Comparison of ENCODE assay signal across 10 mouse cellular contexts in the genomic region with DNA sequence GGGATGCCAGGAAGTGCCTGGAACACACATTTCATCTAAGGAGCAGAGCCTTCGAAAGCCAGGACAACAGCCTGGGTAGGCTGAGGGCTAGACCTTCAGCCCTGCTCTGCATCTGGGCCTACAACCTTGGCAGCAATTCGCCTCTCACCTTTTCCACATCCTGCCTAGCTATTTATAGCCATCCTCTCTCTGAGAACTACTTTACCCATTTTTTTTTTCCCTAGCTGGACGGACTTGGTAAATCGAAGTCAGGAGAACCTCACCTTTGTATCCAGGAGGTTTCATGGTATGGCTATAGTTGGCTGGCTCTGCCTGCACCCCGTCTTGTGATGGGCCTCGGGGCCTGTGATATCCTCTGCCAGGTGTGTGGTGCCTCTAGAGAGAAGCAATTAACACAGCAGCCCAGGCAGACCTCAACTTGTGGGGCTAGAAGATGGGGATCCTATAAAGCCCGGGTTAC. TPM values are rescaled to one million over a fixed set of nuclear protein-coding genes. Genes with fewer than 3 reads are reported as not detected.
A peak's percentile ranks its signal among the peaks of the same experiment; 100 is the strongest.
DNase-seq lines count a peak whose midpoint lies in the region; ATAC-seq and TF ChIP-seq lines count a peak whose summit lies in the region.
"Had no signal": no experiment of that assay in that cellular context is flagged by ENCODE, and none has a peak within 500 bp of the region (broad histone marks: within the 10 kb centered on the region; RNA-seq: fewer than 3 reads in every experiment).

No protein-coding gene starts in this region.

- H3K4me2 ChIP-seq in heart, embryonic 12.5 days = peak overlapping the region; percentile 32
- H3K4me2 ChIP-seq in neural tube, embryonic 13.5 days = no peak overlapping the region
- H3K4me2 ChIP-seq in heart, embryonic 16.5 days (ENCODE audit: low read depth, low read length) = peak overlapping the region; percentile 52
- no peak overlapping the region for H3K4me2 ChIP-seq in neural tube, embryonic 15.5 days
- no peak overlapping the region for H3K4me2 ChIP-seq in liver, postnatal 0 days (ENCODE audit: low read depth, low read length)

- H3K36me3 ChIP-seq in heart, embryonic 12.5 days = no peaks in the 10 kb centered on the region
- H3K36me3 ChIP-seq in neural tube, embryonic 13.5 days = no peaks in the 10 kb centered on the region
- H3K36me3 ChIP-seq in heart, embryonic 16.5 days (ENCODE audit: control insufficient read depth, insufficient read depth) = no peaks in the 10 kb centered on the region
- H3K36me3 ChIP-seq in neural tube, embryonic 15.5 days = no peaks in the 10 kb centered on the region
- H3K36me3 ChIP-seq in liver, postnatal 0 days (replicated peaks; ENCODE audit: insufficient read depth, low read length) = no peaks in the 10 kb centered on the region

- TF ChIP-seq EP300 in liver, postnatal 0 days (IDR thresholded peaks at IDR 0.05; ENCODE audit: low read depth) = no peak

- peak overlapping the region; percentile 78 for H3K27ac ChIP-seq in heart, embryonic 12.5 days (ENCODE audit: poor library complexity, severe bottlenecking)
- 0 out of 2 replicates have a peak overlapping the region, but pooled peaks have one; percentile 78 for H3K27ac ChIP-seq in neural tube, embryonic 13.5 days (replicated peaks)
- H3K27ac ChIP-seq in heart, embryonic 16.5 days (ENCODE audit: low read length) = peak overlapping the region; percentile 91
- H3K27ac ChIP-seq in neural tube, embryonic 15.5 days (replicated peaks) = peak overlapping the region; percentile 35; the same call in 1 of the 2 replicates
- no peak overlapping the region for H3K27ac ChIP-seq in liver, postnatal 0 days (ENCODE audit: low read depth)

- no peak for ATAC-seq in heart, embryonic 12.5 days (ENCODE audit: insufficient number of reproducible peaks, low FRiP score)
- no peak for ATAC-seq in neural tube, embryonic 13.5 days (ENCODE audit: low read depth)
- no peak for ATAC-seq in heart, embryonic 16.5 days (replicated peaks; ENCODE audit: extremely low read depth, insufficient read depth, low FRiP score)
- no peak for ATAC-seq in neural tube, embryonic 15.5 days (ENCODE audit: low FRiP score)
- no peak for ATAC-seq in liver, postnatal 0 days
- ATAC-seq: lung, postnatal 0 days had no signal

- H3K4me3 ChIP-seq in heart, embryonic 12.5 days = no peak overlapping the region
- no peak overlapping the region for H3K4me3 ChIP-seq in neural tube, embryonic 13.5 days
- H3K4me3 ChIP-seq in heart, embryonic 16.5 days (ENCODE audit: low read length) = no peak overlapping the region
- H3K4me3 ChIP-seq in neural tube, embryonic 15.5 days (replicated peaks) = no peak overlapping the region
- no peak overlapping the region for H3K4me3 ChIP-seq in liver, postnatal 0 days (ENCODE audit: low read depth, low read length)

- no peak for DNase-seq in heart, postnatal 4 days
- no peak for DNase-seq in neural tube, embryonic 10.5 days (ENCODE audit: extremely low spot score, low spot score)
- no peak for DNase-seq in liver, postnatal 0 days
- DNase-seq: cerebellum, adult 9-11 months; kidney, adult 18-20 months had no signal

- TF ChIP-seq CTCF in liver, postnatal 0 days (IDR thresholded peaks at IDR 0.05; ENCODE audit: low read depth) = no peak

- no peak overlapping the region for H3K9ac ChIP-seq in heart, embryonic 12.5 days
- peak overlapping the region; percentile 51; the same call in 1 of the 2 replicates for H3K9ac ChIP-seq in neural tube, embryonic 13.5 days
- peak overlapping the region; percentile 65 for H3K9ac ChIP-seq in heart, embryonic 16.5 days (ENCODE audit: low read length)
- H3K9ac ChIP-seq in neural tube, embryonic 15.5 days (replicated peaks) = peak overlapping the region; percentile 32; the same call in 1 of the 2 replicates
- no peak overlapping the region for H3K9ac ChIP-seq in liver, postnatal 0 days (replicated peaks)

- H3K27me3 ChIP-seq in heart, embryonic 12.5 days (replicated peaks) = no peaks in the 10 kb centered on the region
- no peaks in the 10 kb centered on the region for H3K27me3 ChIP-seq in neural tube, embryonic 13.5 days
- H3K27me3 ChIP-seq in heart, embryonic 16.5 days (ENCODE audit: control insufficient read depth, insufficient read depth, low read length) = no peaks in the 10 kb centered on the region
- no peaks in the 10 kb centered on the region for H3K27me3 ChIP-seq in neural tube, embryonic 15.5 days (replicated peaks)
- no peaks in the 10 kb centered on the region for H3K27me3 ChIP-seq in liver, postnatal 0 days (ENCODE audit: insufficient read depth, low read length)

- peaks cover 85% of the 10 kb centered on the region for H3K4me1 ChIP-seq in heart, embryonic 12.5 days (replicated peaks)
- peaks cover 55% of the 10 kb centered on the region for H3K4me1 ChIP-seq in neural tube, embryonic 13.5 days (replicated peaks)
- H3K4me1 ChIP-seq in heart, embryonic 16.5 days (ENCODE audit: control insufficient read depth, insufficient read depth, low read length) = peaks cover 81% of the 10 kb centered on the region
- peaks cover 44% of the 10 kb centered on the region for H3K4me1 ChIP-seq in neural tube, embryonic 15.5 days
- H3K4me1 ChIP-seq in liver, postnatal 0 days (ENCODE audit: insufficient read depth) = peaks cover 24% of the 10 kb centered on the region

- H3K9me3 ChIP-seq in heart, embryonic 12.5 days (replicated peaks) = no peaks in the 10 kb centered on the region
- H3K9me3 ChIP-seq in neural tube, embryonic 13.5 days = no peaks in the 10 kb centered on the region
- H3K9me3 ChIP-seq in heart, embryonic 16.5 days (replicated peaks; ENCODE audit: control insufficient read depth, low read length) = no peaks in the 10 kb centered on the region
- no peaks in the 10 kb centered on the region for H3K9me3 ChIP-seq in neural tube, embryonic 15.5 days (replicated peaks)
- no peaks in the 10 kb centered on the region for H3K9me3 ChIP-seq in liver, postnatal 0 days (ENCODE audit: low read length)

- 50% methylated on average over 7 of the region's 7 CpGs for WGBS in heart, embryonic 12.5 days
- WGBS in neural tube, embryonic 13.5 days = 89% methylated on average over 7 of the region's 7 CpGs
- 47% methylated on average over 7 of the region's 7 CpGs for WGBS in heart, embryonic 16.5 days
- 82% methylated on average over 7 of the region's 7 CpGs for WGBS in neural tube, embryonic 15.5 days
- 80% methylated on average over 7 of the region's 7 CpGs for WGBS in liver, postnatal 0 days (ENCODE audit: insufficient replicate concordance)

RNA-seq across cellular contexts. Expression of gene Pitpnm2, which starts 57.3 kb away (rescaled TPM):
- 7.5 and 7.8 TPM in 2 replicates for polyA plus RNA-seq in heart, embryonic 12.5 days (2016; fragmentation: Nextera tagmentation; extraction: Ambion mirVana)
- total RNA-seq in heart, postnatal 4 days (2021) = 10 to 100 TPM; 45.9 to 52.2 TPM
- polyA plus RNA-seq in neural tube, embryonic 13.5 days (2015; fragmentation: Nextera tagmentation; extraction: Ambion mirVana) = 7.9 and 8.4 TPM in 2 replicates
- polyA plus RNA-seq in heart, embryonic 16.5 days (2015; fragmentation: Nextera tagmentation; extraction: Ambion mirVana) = 6.9 and 7.3 TPM in 2 replicates
- polyA plus RNA-seq in neural tube, embryonic 15.5 days (2015; fragmentation: Nextera tagmentation; extraction: Ambion mirVana) = 8.9 and 9.4 TPM in 2 replicates
- polyA plus RNA-seq in liver, postnatal 0 days (2015; fragmentation: Nextera tagmentation; extraction: Ambion mirVana) = 2.1 and 2.4 TPM in 2 replicates

Comparison
In these comparisons a context has a peak if more than half of its experiments do, and no peak if none do; other contexts are left out.
1. H3K9ac ChIP-seq: peak in neural tube, embryonic 13.5 days (single experiment), heart, embryonic 16.5 days (single experiment) and neural tube, embryonic 15.5 days (single experiment); none in heart, embryonic 12.5 days (single experiment) and liver, postnatal 0 days (single experiment).
2. H3K4me2 ChIP-seq: peak in heart, embryonic 12.5 days (single experiment) and heart, embryonic 16.5 days (single experiment); none in neural tube, embryonic 13.5 days (single experiment), neural tube, embryonic 15.5 days (single experiment) and liver, postnatal 0 days (single experiment).